Mouse (Mus musculus): ENCODE measurements around the gene Gria3. TPM values are rescaled to one million over a fixed set of nuclear protein-coding genes. Genes with fewer than 3 reads are reported as not detected.

Gene Gria3
- 0.12 to 0.48 TPM (median 0.35 TPM) in 3 of 4 replicates, not detected in the other for total RNA-seq (2023; ENCODE audit: inconsistent age)

GRCm38 (mm10) chrX:41400058-41400904, at the start of gene Gria3:
TSS of gene Gria3 (plus strand) at chrX:41400854.

All from B cell, adult (primary cell).